Mouse (Mus musculus) CH12.LX (cell line): ENCODE measurements around the gene Hist2h2ac.

Experiments
- BHLHE40 ChIP-seq: IDR thresholded peaks from 2 replicates; pipeline ENCODE4 v1.6.1; 2011; ENCODE audit warnings: mild to moderate bottlenecking, low read depth, low read length, improper control_type of control experiment
- CTCF ChIP-seq, 2 experiments: IDR thresholded peaks in 1 of 2; conservative IDR thresholded peaks in 1 of 2; 2 replicates each; pipeline ENCODE4 v1.5.1; 2011 to 2012; ENCODE audit warnings: low read depth in 2 of 2, low read length in 2 of 2, improper control_type of control experiment in 1 of 2, inconsistent platforms in 1 of 2, mild to moderate bottlenecking in 1 of 2, moderate library complexity in 1 of 2
- EP300 ChIP-seq: IDR thresholded peaks from 2 replicates; pipeline ENCODE4 v1.6.1; 2011; ENCODE audit warnings: low read length, improper control_type of control experiment
- MAFK ChIP-seq: IDR thresholded peaks from 2 replicates; pipeline ENCODE4 v1.6.1; 2011; ENCODE audit warnings: low read length, improper control_type of control experiment; ENCODE audit not compliant: insufficient replicate concordance
- MAX ChIP-seq: IDR thresholded peaks from 2 replicates; pipeline ENCODE4 v1.6.1; 2011; ENCODE audit warnings: low read length, improper control_type of control experiment
- POLR2A ChIP-seq: IDR thresholded peaks from 2 replicates; pipeline ENCODE4 v1.6.1; 2011; ENCODE audit warnings: low read depth, mild to moderate bottlenecking, improper control_type of control experiment, low read length
- RCOR1 ChIP-seq: conservative IDR thresholded peaks from 2 replicates; pipeline ENCODE4 v1.6.1; 2012; ENCODE audit warnings: low read depth, mild to moderate bottlenecking, inconsistent platforms, low read length, improper control_type of control experiment
- SIN3A ChIP-seq: IDR thresholded peaks from 2 replicates; pipeline ENCODE4 v1.6.1; 2012; ENCODE audit warnings: low read length, improper control_type of control experiment, inconsistent platforms
- TCF12 ChIP-seq: IDR thresholded peaks from 2 replicates; pipeline ENCODE4 v1.6.1; 2014; ENCODE audit warnings: low read depth, mild to moderate bottlenecking, inconsistent platforms, low read length, improper control_type of control experiment
- USF1 ChIP-seq: IDR thresholded peaks from 2 replicates; pipeline ENCODE4 v1.6.1; 2014; ENCODE audit warnings: low read depth, mild to moderate bottlenecking, inconsistent platforms, low read length, improper control_type of control experiment
- ZNF384 ChIP-seq: IDR thresholded peaks from 2 replicates; pipeline ENCODE4 v1.6.1; 2012; ENCODE audit warnings: low read depth, low read length, improper control_type of control experiment, inconsistent platforms

DNA sequence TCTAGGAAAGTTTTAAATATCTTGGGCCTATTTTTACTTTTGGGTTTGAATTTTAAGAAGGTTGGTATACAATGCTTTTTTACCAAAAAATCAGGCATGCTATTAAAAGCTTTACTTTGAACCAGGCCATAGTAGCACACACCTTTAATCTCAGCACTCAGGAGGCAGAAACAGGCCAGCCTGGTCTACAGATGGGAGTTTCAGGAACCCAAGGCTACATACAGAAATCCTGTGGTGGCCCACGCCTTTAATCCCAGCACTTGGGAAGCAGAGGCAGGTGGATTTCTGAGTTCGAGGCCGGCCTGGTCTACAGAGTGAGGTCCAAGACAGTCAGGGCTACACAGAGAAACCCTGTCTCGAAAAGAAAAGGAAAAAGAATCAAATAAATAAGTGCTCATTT is 46.9 kb upstream of the Hist2h2ac start:
- TF ChIP-seq MAFK (no peak), CTCF (conservative IDR thresholded peaks at IDR 0.05 in 1 of 2, IDR thresholded peaks at IDR 0.05 in 1 of 2; ENCODE audit: low read depth in 2 of 2, low read length in 2 of 2) (no peak), EP300 (no peak), BHLHE40 (no peak), RCOR1 (no peak), MAX (no peak), POLR2A (no peak; the same call in 1 of the 2 replicates), TCF12 (no peak), USF1 (no peak), SIN3A (no peak; the same call in 1 of the 2 replicates), ZNF384 (no peak)
